Mouse (Mus musculus): Measurements from ENCODE around the gene St3gal4.

The St3gal4 gene

GRCm38 (mm10) chr9:35045756-35046155 lies 73.3 kb downstream of the St3gal4 start:
- DNase-seq: no peak

GRCm38 (mm10) chr9:35045031-35045531 lies 74.0 kb downstream of the St3gal4 start:
- DNase-seq: no peak

GRCm38 (mm10) chr9:35044458-35044857 lies 74.6 kb downstream of the St3gal4 start:
- DNase-seq: no peak

GRCm38 (mm10) chr9:35043619-35044018 lies 75.4 kb downstream of the St3gal4 start:
- DNase-seq: no peak

GRCm38 (mm10) chr9:35041493-35041892 lies 77.6 kb downstream of the St3gal4 start:
- DNase-seq: no peak

- no peak for DNase-seq
Observed at GRCm38 (mm10) chr9:35039846-35040245, 79.2 kb downstream of the St3gal4 start.

GRCm38 (mm10) chr9:35038922-35039586 lies 80.0 kb downstream of the St3gal4 start:
- no peak for DNase-seq

- no peak for DNase-seq
Observed at GRCm38 (mm10) chr9:35035074-35035473, 84.0 kb downstream of the St3gal4 start.

- DNase-seq: no peak
Observed at GRCm38 (mm10) chr9:35032457-35032856, 86.6 kb downstream of the St3gal4 start.

- no peak for DNase-seq
Observed at GRCm38 (mm10) chr9:35030823-35031222, 88.2 kb downstream of the St3gal4 start.

- DNase-seq: no peak
Observed at GRCm38 (mm10) chr9:35027382-35027997, 91.6 kb downstream of the St3gal4 start.

GRCm38 (mm10) chr9:35026897-35027311 lies 92.2 kb downstream of the St3gal4 start:
- no peak for DNase-seq

GRCm38 (mm10) chr9:35026311-35026710 lies 92.8 kb downstream of the St3gal4 start:
- no peak for DNase-seq

GRCm38 (mm10) chr9:35024591-35025496 lies 94.2 kb downstream of the St3gal4 start:
- no peak for DNase-seq

- no peak for DNase-seq
Observed at GRCm38 (mm10) chr9:35021744-35022143, 97.3 kb downstream of the St3gal4 start.

- DNase-seq: no peak
Observed at GRCm38 (mm10) chr9:35020015-35020653, 98.9 kb downstream of the St3gal4 start.

GRCm38 (mm10) chr9:35019372-35019771 lies 99.7 kb downstream of the St3gal4 start:
- DNase-seq: peak; percentile 79

- DNase-seq: no peak
Observed at GRCm38 (mm10) chr9:35018056-35018455, 101.0 kb downstream of the St3gal4 start.

- peak; percentile 35 for DNase-seq
Observed at GRCm38 (mm10) chr9:35017563-35017962, 101.5 kb downstream of the St3gal4 start.

- DNase-seq: peak; percentile 46
Observed at GRCm38 (mm10) chr9:35016762-35017161, 102.3 kb downstream of the St3gal4 start.

- DNase-seq: no peak
Observed at GRCm38 (mm10) chr9:35007697-35008341, 111.2 kb downstream of the St3gal4 start.

GRCm38 (mm10) chr9:35004113-35004512 lies 115.0 kb downstream of the St3gal4 start:
- no peak for DNase-seq
